Mouse (Mus musculus): ENCODE measurements around the gene Pde4b.

DNA sequence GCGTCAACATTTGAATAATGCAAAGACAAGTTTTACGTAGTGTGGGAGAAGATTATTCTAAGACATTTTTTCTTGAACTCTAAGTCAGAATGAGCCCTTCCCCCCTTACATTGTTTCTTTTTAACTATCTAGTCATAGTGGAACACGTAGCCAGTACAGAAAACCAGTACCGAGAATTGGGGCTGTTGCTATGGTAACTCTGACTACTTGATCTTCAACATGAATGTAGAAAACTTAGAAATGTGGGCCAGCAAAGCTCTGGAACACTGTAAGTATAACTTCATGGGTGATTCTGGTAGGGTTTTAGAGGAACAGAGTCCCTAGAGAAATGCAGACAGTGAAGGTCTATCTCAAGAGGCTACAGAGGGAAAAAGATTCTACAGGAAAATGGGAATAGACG, 110.4 kb downstream of the Pde4b start:
- TF ChIP-seq CTCF (IDR thresholded peaks at IDR 0.05; ENCODE audit: control insufficient read depth, insufficient read depth, insufficient read length) (no peak), MAX (IDR thresholded peaks at IDR 0.05) (no peak), MYOG (IDR thresholded peaks at IDR 0.05; ENCODE audit: control insufficient read depth, extremely low read depth, insufficient read length) (no peak)

All from C2C12 (cell line).